Mouse (Mus musculus) midbrain, postnatal 0 days (tissue): Measurements from ENCODE around the gene Traf2. TPM values are rescaled to one million over a fixed set of nuclear protein-coding genes. Genes with fewer than 3 reads are reported as not detected.

Experiments used
- ATAC-seq: fragments of 200-750 bp; cut with Nextera tagmentation; 2 replicates; pipeline ENCODE4 v1.8.0; 2017; ENCODE audit warnings: moderate number of reproducible peaks, mild to moderate bottlenecking, moderate TSS enrichment, moderate library complexity; ENCODE audit not compliant: low FRiP score
- DNase-seq: peaks from one replicate; pipeline ENCODE4 v3.0.0-alpha.2; 2015; ENCODE audit warnings: low spot score
- H3K27ac ChIP-seq: fragments of 300-500 bp; sonication (generic); 2 replicates; pipeline ENCODE4 v1.5.1; 2014; ENCODE audit warnings: low read depth, mild to moderate bottlenecking, low read length, mixed read lengths
- H3K27me3 ChIP-seq: fragments of 300-500 bp; sonication (generic); 2 replicates; pipeline ENCODE4 v1.6.1; 2014; ENCODE audit warnings: low read length, control low read depth, mixed read lengths; ENCODE audit not compliant: insufficient read depth
- H3K36me3 ChIP-seq: fragments of 300-500 bp; sonication (generic); 2 replicates; pipeline ENCODE4 v1.6.1; 2014; ENCODE audit warnings: low read length, control low read depth, mixed read lengths; ENCODE audit not compliant: insufficient read depth
- H3K4me1 ChIP-seq: fragments of 300-500 bp; sonication (generic); 2 replicates; pipeline ENCODE4 v1.6.1; 2014; ENCODE audit warnings: mild to moderate bottlenecking, control low read depth, antibody characterized with exemption, low read length, mixed read lengths; ENCODE audit not compliant: insufficient read depth
- H3K4me2 ChIP-seq: fragments of 300-500 bp; sonication (generic); 2 replicates; pipeline ENCODE4 v1.6.1; 2014; ENCODE audit warnings: low read depth, mild to moderate bottlenecking, low read length, mixed read lengths; ENCODE audit not compliant: poor library complexity, severe bottlenecking
- H3K4me3 ChIP-seq: fragments of 300-500 bp; sonication (generic); 2 replicates; pipeline ENCODE4 v1.5.1; 2014; ENCODE audit warnings: low read depth, mild to moderate bottlenecking, low read length, moderate library complexity
- H3K9ac ChIP-seq: fragments of 300-500 bp; sonication (generic); replicated peaks from 2 replicates; pipeline ENCODE4 v1.6.1; 2014; ENCODE audit warnings: mild to moderate bottlenecking, low read length, moderate library complexity, mixed read lengths; ENCODE audit not compliant: poor library complexity, severe bottlenecking
- H3K9me3 ChIP-seq: fragments of 300-500 bp; sonication (generic); 2 replicates; pipeline ENCODE4 v1.6.1; 2016; ENCODE audit warnings: low read length, control low read depth
- CTCF ChIP-seq: IDR thresholded peaks from 2 replicates; pipeline ENCODE4 v1.5.1; 2016; ENCODE audit warnings: antibody characterized with exemption, mild to moderate bottlenecking
- WGBS: fragments of 180-500 bp; shearing (Covaris S2); extraction: QIAGEN DNeasy Blood & Tissue Kit; methylation state at CpG from one replicate; pipeline ENCODE4 v1.1.7; 2014; 5-methylcytosine and 5-hydroxymethylcytosine counted together
- polyA plus RNA-seq: library from polyadenylated mRNA; unstranded; fragments of >200 nt; fragmentation: Nextera tagmentation; extraction: Ambion mirVana; gene quantifications from 2 replicates; pipeline ENCODE4 v1.2.1, GENCODE M21; 2015
- total RNA-seq: library from RNA; depleted of rRNA; stranded (reverse); fragments of >200 nt; gene quantifications from 2 replicates; pipeline ENCODE4 v1.2.3, GENCODE M21; 2014

Gene Traf2
- total and polyA plus RNA-seq, 2 experiments from 2014 or later = 5.5 to 7.0 TPM

- no peaks in the 10 kb centered on the region for H3K9me3 ChIP-seq
- peaks cover 12% of the 10 kb centered on the region for H3K27me3 ChIP-seq
- H3K9ac ChIP-seq = no peak overlapping the region; the same call in 1 of the 2 replicates
- H3K4me2 ChIP-seq = peak overlapping the region; percentile 89; the same call in 1 of the 2 replicates
- no peak overlapping the region for H3K27ac ChIP-seq
- peaks cover 11% of the 10 kb centered on the region; the same call in 1 of the 2 replicates for H3K4me1 ChIP-seq
- H3K36me3 ChIP-seq = peaks cover 34% of the 10 kb centered on the region; the same call in 1 of the 2 replicates
- WGBS = 95% methylated on average over 2 of the region's 2 CpGs
- no peak for TF ChIP-seq CTCF
- H3K4me3 ChIP-seq = no peak overlapping the region
- DNase-seq (no peak), ATAC-seq (no peak)
Observed at GRCm38 (mm10) chr2:25573068-25573467, 26.3 kb upstream of the Traf2 start.

- WGBS = 89% methylated on average over 4 of the region's 4 CpGs
- Histone ChIP-seq H3K4me2 (no peak overlapping the region), H3K4me1 (peaks cover 11% of the 10 kb centered on the region; the same call in 1 of the 2 replicates), H3K27ac (no peak overlapping the region), H3K36me3 (peaks cover 22% of the 10 kb centered on the region; the same call in 1 of the 2 replicates), H3K9me3 (no peaks in the 10 kb centered on the region), H3K27me3 (no peaks in the 10 kb centered on the region; the same call in 1 of the 2 replicates), H3K4me3 (no peak overlapping the region), H3K9ac (no peak overlapping the region)
- ATAC-seq (no peak), DNase-seq (no peak)
- TF ChIP-seq CTCF = no peak
Observed at GRCm38 (mm10) chr2:25571221-25571620, 24.5 kb upstream of the Traf2 start.

- ATAC-seq (no peak), DNase-seq (no peak)
- Histone ChIP-seq H3K9me3 (no peaks in the 10 kb centered on the region), H3K27ac (no peak overlapping the region), H3K27me3 (no peaks in the 10 kb centered on the region), H3K36me3 (peaks cover 31% of the 10 kb centered on the region), H3K4me1 (0 out of 2 replicates have a peak, but pooled peaks cover 7% of the 10 kb centered on the region), H3K4me2 (no peak overlapping the region), H3K9ac (no peak overlapping the region), H3K4me3 (no peak overlapping the region)
- WGBS = 93% methylated on average over 3 of the region's 3 CpGs
- TF ChIP-seq CTCF = no peak
Observed at GRCm38 (mm10) chr2:25569323-25569722, 22.6 kb upstream of the Traf2 start.

- 86% methylated on average over 6 of the region's 6 CpGs for WGBS
- Histone ChIP-seq H3K9me3 (no peaks in the 10 kb centered on the region), H3K27ac (no peak overlapping the region), H3K36me3 (peaks cover 38% of the 10 kb centered on the region), H3K27me3 (no peaks in the 10 kb centered on the region), H3K4me3 (no peak overlapping the region), H3K4me1 (0 out of 2 replicates have a peak, but pooled peaks cover 3% of the 10 kb centered on the region), H3K4me2 (no peak overlapping the region), H3K9ac (no peak overlapping the region)
- DNase-seq (no peak), ATAC-seq (no peak)
- no peak for TF ChIP-seq CTCF
Observed at GRCm38 (mm10) chr2:25568473-25569019, 21.8 kb upstream of the Traf2 start.

- Histone ChIP-seq H3K4me2 (no peak overlapping the region), H3K9ac (no peak overlapping the region), H3K4me1 (no peaks in the 10 kb centered on the region), H3K27me3 (no peaks in the 10 kb centered on the region), H3K36me3 (peaks cover 56% of the 10 kb centered on the region), H3K4me3 (no peak overlapping the region), H3K27ac (no peak overlapping the region), H3K9me3 (no peaks in the 10 kb centered on the region)
- TF ChIP-seq CTCF = peak; percentile 49
- WGBS = 88% methylated on average over 6 of the region's 6 CpGs
- DNase-seq (no peak), ATAC-seq (no peak)
Observed at GRCm38 (mm10) chr2:25566558-25566957, 19.8 kb upstream of the Traf2 start.

GRCm38 (mm10) chr2:25565741-25566140 is 19.0 kb upstream of the Traf2 start:
- DNase-seq = no peak
- no peak for ATAC-seq
- TF ChIP-seq CTCF = no peak
- no peaks in the 10 kb centered on the region for H3K4me1 ChIP-seq
- WGBS = 83% methylated on average over 8 of the region's 8 CpGs
- no peak overlapping the region for H3K4me3 ChIP-seq
- H3K9me3 ChIP-seq = no peaks in the 10 kb centered on the region
- peaks cover 62% of the 10 kb centered on the region for H3K36me3 ChIP-seq
- no peaks in the 10 kb centered on the region for H3K27me3 ChIP-seq
- H3K9ac ChIP-seq = no peak overlapping the region
- no peak overlapping the region for H3K27ac ChIP-seq
- no peak overlapping the region for H3K4me2 ChIP-seq
